Mouse (Mus musculus) urinary bladder, postnatal 4 days (tissue): ENCODE data around the gene Gm11487.
"Not testable (repeated sequence)": the region's sequence is repeated elsewhere in the genome, so short reads cannot be mapped to it uniquely, and the experiment has no call there.

Experiments used
- DNase-seq, 2 experiments: peaks; one replicate each; pipeline ENCODE4 v3.0.0; 2021 to 2022; ENCODE audit warnings: low spot score in 2 of 2

Gm11487 gene

GRCm38 (mm10) chr4:73404972-73405371 is at the start of gene Gm11487:
Gm11487 (minus strand) TSS chr4:73405072.
- not testable (repeated sequence) for DNase-seq

- DNase-seq = peak in 1 of 2 experiments; percentile 58
These were observed 39.8 kb upstream of the Gm11487 start for GRCm38 (mm10) chr4:73444715-73445114.

- DNase-seq = no peak
These were observed 37.7 kb upstream of the Gm11487 start for GRCm38 (mm10) chr4:73442568-73442967.

- DNase-seq = no peak
These were observed 21.0 kb upstream of the Gm11487 start for GRCm38 (mm10) chr4:73425903-73426302.

GRCm38 (mm10) chr4:73423049-73423448 is 18.2 kb upstream of the Gm11487 start:
- DNase-seq = no peak

GRCm38 (mm10) chr4:73366534-73366933 is 38.3 kb downstream of the Gm11487 start:
- DNase-seq = no peak
